Mouse (Mus musculus): Measurements from ENCODE around the gene Slc17a5.

DNA sequence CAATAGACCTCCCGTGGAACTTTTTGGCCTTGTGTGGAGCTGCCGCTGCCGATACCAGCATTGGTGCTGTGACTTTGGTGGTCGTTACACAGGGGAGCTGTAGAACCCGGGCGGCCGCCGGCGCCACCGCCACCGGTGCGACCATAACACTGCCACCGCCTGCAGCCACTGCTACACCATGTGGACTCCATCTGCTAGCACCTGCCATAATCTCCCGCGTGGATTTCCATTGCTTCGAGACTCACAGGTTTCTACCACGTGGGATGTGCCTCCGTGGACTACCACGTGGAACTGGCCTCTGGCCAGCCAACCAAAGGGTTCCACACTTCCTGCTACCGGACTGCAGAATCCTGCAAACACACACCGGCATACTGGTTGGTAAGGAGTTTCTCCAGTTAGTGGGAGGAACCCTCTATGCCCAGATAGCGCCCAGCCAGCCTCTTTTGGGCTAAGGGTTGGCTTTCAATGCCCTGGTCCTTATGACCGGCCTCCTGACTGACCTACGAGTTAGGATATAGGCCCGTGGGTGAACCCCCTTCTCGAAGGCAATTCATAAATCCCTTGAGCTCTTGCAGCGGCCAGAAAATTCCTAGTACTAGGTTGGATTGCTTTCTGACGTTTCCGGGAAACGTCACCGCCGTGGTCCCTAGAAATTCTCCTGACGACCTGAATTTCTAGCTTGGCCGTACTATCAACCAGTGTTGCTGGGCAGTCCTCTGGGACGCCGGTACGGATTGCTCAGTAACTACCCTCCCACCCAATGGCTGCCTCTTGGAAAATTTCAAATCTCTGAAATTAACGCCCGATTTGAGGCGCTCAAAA lies 66.8 kb downstream of the Slc17a5 start:
- TF ChIP-seq CTCF (IDR thresholded peaks at IDR 0.05; ENCODE audit: low read depth) (no peak), EP300 (optimal IDR thresholded peaks at IDR 0.05) (no peak)

All from stomach, postnatal 0 days (tissue).